Mouse (Mus musculus): ENCODE measurements around the gene Plxnb1.

DNA sequence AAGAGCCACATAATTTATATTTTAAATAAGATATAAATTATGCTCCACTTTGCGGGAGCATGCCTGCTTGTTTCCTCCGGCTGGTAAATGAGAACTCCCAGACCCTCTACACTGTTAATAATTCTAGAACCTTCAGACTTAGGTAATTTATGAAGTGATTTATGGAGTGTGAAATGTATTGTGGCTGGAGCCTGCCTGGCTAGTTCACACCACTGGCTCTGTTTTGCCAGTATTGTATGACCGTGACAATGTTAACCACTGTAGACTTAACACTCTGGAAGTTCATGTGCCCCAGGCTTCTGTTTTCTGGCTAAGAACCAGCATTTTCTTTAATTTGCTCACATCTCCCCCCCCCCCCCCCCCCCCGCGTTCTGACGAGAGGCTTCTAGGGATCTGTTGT, 12.2 kb downstream of the Plxnb1 start:
- no peak for TF ChIP-seq EP300 (optimal IDR thresholded peaks at IDR 0.05)
- no peak for TF ChIP-seq CTCF (IDR thresholded peaks at IDR 0.05; ENCODE audit: low read depth)
